Mouse (Mus musculus): ENCODE measurements around the gene Plekhb2.

Plekhb2 gene

DNA sequence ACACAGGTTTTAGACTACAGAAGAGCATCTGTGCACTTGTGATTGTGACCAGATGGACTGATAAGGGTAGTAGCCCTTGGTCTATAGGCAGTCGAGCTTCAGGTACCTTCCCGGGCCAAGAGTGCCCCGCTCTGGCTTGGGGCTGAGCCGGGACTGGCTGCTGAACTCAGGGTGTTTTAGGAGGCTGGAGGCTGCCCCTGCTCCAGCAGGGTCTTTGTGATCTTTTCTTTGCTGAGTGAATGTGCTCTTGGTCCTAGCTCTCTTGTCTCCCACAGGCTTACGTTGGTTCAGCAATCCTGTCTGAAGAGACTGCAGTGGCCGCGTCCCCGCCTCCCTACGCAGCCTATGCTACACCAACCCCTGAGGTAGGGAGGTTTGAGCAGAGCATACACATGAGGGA lies 16.1 kb downstream of the Plekhb2 start:
- intact Hi-C loops (cut with DNase I), result no loop called here

DNA sequence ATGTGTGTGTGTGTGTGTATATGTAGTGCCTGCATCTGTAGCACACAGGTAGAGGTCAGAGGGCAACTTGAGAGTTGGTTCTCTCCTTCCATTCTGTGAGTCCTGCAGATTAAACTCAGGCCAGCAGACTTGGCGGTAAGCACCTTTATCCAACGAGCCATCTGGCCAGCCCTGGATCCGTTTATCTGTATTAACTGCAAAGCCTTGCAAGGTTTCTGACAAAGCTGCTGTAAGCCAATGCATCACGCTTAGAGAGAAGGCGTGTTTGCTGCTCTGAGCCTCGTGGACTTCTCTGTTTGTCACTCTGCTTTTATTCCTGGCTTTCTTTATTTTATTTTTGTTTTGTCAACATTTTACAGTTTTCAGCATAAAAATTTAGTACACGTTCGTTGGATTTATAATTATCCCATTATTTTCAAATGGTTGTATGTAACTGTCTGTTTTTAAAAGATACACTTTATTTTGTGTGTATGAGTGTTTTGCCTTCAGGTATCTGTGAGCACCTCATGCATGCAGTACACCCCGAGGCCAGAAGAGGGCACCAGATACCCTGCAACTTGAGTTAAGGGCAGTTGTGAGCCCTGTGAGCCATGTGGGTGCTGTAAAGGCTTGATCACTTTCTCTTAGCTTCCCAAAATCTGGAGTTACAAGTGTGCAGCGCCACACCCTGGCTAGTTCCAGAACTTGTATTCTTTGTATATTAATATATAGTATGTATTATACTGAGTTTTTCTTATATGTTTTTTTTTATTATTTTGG lies 17.2 kb downstream of the Plekhb2 start:
- intact Hi-C loops (cut with DNase I), result no loop called here

DNA sequence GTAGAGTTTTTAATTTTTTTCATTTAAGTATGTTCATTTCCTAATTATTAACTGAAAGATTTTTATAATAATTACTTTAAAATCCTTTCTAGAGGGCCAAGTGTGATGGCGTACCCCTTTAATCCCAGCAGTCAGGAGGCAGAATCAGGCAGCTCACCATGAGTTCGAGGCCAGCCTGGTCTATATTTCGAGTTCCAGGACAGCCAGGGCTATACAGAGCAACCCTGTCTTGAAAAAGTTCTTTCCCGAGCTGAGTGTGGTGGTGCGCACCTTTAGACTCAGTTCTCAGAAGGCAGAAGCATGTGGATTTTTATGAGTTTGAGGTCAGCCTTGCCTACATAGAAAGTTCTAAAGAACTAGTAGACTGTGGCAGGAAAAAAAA lies 17.8 kb downstream of the Plekhb2 start:
- intact Hi-C loops (cut with DNase I), result no loop called here

DNA sequence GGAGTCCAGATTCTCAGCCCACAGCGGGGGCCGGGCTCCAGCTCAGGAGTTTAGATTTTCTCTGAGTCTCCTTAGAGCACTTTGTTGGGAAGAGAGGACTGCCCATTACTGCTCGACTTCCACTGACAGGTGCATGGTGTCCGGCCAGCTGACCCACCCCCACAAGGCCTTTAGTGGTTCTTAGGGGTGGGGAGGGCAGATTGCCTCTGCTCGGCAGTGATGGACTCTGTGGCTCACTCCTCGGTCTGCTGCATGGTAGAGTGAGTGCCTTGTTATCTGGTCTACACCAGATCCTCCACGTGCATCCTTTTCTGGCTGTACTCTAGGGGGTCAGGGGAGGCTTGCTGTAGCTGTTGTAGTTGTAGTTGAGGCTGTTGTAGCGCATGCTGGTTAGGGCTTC lies 18.6 kb downstream of the Plekhb2 start:
- intact Hi-C loops (cut with DNase I), result no loop called here

DNA sequence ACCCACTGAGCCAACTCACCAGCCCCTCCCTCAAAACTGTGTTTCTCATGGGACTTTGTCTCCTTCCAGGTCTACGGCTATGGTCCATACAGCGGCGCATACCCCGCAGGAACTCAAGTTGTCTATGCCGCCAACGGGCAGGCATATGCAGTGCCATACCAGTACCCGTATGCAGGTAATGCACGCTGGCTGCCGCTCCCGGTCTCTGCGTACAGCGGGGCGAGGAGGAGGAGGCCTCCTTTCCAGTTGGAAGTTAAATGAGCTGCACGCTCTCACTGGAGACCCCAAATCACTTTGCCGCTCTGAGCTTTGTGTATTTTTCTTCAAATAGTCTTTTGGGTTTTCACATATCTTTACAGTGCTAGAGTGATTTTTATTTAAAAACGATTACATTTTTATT lies 19.5 kb downstream of the Plekhb2 start:
- intact Hi-C loops (cut with DNase I), result no loop called here

DNA sequence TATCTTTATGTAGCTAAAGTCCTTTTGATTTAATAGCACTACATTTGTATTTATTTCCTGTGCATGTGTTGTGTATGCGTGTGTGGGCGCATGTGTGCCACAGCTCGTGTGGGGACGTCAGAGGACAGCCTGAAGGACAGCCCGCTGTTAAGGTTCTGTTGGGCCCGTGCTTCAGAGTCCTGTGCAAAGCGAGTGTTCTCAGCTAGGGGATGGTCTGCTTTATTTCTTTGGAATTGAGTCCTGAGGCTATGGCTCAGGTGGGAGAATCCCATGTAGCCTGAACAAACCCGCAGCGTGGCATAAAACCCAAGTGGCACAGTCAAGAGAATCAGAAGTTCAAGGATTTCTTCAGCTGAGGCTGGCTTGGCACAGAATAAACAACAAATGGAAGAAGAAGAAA lies 21.4 kb downstream of the Plekhb2 start:
- intact Hi-C loops (cut with DNase I), result loop anchor here (2.0 kb wide), 1 partner anchor 130 kb away; no protein-coding TSS in a partner anchor

DNA sequence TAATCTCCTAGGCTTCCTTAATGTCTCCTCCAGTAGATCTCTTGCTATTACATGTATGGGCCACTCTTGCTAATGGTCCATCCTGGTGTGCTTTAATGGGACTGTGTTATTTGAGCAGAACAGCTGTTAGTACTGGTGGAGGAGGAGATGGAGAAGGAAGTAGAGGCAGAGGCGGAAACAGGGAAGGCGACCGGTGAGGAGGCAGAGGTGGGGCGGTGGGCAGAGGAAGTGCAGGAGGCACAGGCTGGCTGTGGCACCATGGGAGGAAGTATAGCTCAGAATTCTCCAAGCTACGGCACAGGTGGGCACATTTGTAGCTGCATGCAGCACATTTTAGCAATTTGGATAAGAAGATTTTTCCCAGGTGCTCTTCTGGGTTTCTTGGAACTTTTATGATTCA lies 23.8 kb downstream of the Plekhb2 start:
- intact Hi-C loops (cut with DNase I), result no loop called here

DNA sequence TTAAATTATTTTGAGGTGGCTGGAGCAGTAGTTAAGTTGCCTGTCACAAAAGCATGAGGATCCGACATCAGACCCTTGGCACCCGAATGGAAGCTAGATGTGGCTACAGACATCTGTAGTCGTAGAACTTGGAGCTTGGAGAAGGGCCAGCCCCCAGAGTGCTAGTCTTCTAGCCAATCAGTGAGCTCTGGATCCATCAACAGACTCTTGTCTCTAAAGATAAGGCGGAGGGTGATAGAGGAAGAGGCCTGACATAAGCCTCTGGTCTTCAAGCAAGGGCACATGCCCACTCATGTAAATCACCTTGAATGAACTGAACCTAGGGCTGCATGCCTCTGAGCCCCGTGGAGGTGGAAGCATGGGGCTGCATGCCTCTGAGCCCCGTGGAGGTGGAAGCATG lies 29.8 kb downstream of the Plekhb2 start:
- intact Hi-C loops (cut with DNase I), result no loop called here

DNA sequence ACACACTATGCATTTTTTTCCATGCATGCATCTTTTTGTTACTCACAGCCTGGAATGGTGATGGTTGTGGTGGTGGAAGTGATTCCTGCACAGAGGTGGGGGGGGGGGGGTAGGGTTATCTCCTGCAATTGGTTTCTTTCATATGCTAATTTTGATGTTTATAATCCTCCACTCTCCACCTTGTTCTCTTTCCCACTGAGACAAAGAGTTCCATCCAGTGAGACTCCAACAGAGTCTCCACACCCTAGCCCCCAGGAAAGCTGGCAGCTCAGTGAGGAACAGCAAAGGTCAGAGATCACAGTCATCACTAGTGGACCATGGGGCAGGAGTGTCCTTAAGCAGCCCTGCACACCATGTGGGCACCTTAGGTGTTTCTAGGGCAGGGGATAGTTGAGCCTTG lies 34.0 kb downstream of the Plekhb2 start:
- intact Hi-C loops (cut with DNase I), result no loop called here

DNA sequence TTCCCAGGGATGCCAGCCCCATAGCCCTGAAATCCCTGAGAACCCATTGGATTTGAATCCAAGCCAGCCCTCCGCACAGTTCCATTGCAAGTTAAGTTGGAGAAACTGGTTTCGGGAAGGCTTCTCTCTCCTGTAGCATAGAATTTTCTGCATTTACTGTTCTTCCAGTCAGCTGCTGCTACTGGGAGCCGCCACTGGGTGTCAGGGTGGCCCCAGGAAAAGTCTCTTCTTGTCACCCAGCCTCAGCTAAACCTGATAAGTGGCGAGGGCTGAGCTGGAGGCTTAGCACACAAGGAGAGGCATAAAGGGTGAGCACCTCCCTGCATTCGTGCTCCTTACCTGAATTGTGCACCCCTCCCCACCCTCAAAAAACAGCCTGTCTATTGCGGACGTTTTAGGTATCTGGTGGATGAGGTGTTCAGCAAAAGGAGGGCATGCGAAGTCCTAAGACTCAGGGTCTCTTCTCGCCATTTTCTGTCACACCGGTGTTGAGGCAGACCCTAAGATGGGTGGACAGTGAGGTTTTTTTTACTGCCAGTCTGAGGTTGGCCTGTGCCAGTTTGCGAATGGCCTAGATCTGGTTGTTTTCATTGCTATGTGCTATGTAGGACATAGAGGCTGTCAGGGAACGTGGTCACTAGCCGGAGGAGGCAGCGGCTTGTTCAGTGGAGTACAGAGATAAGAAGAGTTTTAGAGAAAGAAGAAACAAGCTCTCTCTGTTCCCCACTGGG lies 41.9 kb downstream of the Plekhb2 start:
- intact Hi-C loops (cut with DNase I), result loop anchor here (10.0 kb wide), 1 partner anchor 257 kb away; no protein-coding TSS in a partner anchor

DNA sequence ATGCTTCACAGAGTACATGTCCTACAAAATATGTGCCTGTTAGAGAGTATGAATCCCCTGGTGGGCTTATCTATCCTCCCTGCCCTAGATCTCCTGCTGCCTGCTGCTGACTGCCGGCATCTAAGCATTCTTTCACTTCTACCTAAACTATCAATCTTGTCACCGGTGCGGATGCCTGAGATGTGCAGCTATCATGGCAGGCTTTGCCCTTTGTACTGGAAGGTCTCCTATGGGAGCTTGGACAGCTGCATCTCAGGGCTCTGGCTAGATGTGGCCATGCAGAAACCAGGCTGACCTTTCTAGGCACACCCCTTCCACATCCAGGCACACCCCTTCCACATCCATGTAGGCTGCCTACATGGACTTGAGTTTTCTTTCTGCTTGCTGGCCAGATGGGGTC lies 42.7 kb downstream of the Plekhb2 start:
- intact Hi-C loops (cut with DNase I), result loop anchor here (10.0 kb wide), 1 partner anchor 258 kb away; no protein-coding TSS in a partner anchor

DNA sequence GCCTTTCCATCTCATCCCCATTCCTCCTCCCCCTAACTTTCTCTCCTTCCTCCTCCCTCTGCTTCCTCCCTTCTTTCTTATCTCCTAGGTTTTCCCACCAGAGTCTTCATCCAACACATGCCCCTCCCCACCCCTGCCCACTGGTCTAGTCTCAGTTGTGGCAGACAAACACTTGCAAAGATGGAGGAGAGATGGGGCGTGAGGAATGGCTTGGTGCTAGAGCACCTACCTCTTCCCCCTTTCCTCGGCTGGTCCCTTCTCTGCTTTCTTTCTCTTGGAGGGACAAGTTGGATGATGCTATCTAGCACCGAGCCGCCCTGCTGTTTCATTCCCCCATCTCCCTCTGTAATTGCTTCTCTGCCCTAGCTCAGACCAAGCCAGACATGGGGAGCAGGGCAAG lies 43.6 kb downstream of the Plekhb2 start:
- intact Hi-C loops (cut with DNase I), result loop anchor here (10.0 kb wide), 1 partner anchor 259 kb away; no protein-coding TSS in a partner anchor

DNA sequence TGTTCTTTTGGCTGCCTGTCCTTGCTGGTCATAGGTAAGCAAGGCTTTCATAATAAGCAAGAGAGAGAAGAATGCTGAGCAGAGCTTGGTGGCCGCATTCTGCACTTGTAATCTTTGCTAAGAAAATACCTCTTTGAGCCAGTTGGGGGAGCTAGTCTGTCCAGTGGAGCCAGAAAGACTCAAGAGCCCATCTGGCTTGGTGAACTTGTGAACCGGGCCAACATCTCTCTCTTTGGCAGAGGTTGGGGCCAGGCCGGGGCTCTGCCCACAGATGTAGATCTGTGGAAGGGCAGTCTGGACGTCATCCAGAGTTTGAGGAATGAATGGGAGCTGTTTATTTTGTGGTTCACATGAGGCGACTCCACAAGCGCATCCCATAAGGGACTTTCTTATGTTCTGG lies 44.1 kb downstream of the Plekhb2 start:
- intact Hi-C loops (cut with DNase I), result loop anchor here (10.0 kb wide), 1 partner anchor 259 kb away; no protein-coding TSS in a partner anchor

DNA sequence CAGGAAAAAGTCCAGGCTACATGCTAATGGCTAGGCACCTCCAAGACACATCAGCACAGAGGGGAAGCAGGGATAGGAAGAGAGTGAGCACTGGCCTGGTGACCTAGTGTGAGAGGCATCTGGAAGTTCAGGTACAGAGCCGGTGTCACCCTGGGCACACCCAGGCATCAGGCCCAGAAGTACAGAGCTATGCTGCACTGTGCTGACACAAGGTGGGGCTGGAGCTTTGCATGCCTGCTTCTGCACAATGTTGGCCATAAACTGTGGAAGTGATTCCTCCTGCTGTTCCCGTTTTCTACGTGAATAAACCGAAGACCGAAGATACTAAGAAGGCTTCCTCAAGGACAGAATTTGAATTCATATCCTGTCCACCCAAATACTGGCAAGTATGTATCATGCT lies 46.3 kb downstream of the Plekhb2 start:
- intact Hi-C loops (cut with DNase I), result loop anchor here (2.0 to 10.0 kb wide), 2 partner anchors 157 to 261 kb away; no protein-coding TSS in a partner anchor

DNA sequence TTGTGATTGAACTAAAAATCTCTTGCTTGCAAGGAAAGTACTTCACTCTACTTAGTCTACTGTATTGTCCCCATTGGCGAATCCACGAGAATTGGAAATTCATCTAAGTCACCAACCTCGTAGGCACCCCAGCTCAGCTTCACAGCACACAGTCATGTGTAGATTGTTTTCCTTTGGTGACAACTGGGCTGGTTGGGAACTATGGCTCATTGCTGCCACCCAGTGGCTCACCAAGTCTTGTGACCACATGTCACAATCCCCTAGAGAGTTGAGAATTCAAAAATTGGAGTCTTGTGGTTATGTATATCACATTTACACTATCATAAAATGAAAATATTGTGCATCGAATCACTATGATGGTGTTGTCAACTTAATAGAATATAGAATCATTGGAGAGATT lies 47.1 kb downstream of the Plekhb2 start:
- intact Hi-C loops (cut with DNase I), result loop anchor here (2.0 to 10.0 kb wide), 2 partner anchors 158 to 262 kb away; no protein-coding TSS in a partner anchor

DNA sequence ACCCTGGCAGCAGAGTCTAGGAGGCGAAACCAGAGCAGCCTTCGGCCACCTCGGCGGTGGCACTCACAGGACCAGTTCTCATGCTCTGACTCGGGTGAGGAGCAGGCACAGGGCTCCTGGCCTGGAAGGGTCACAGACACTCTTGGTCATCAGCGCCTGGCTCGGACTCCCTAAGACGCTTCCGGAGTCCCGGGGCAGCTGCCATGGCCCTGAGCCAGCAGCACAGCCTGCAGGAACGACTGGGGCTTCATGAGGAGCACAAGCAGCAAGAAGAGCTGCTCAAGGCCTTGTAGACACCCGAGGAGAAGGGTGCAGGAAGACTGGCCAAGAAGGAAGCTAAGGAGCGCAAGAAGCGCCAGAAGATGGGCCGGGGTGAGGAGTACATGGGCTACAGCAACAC lies 78.9 kb downstream of the Plekhb2 start:
- intact Hi-C loops (cut with DNase I), result no loop called here

Data from adrenal gland (tissue).